Mouse (Mus musculus) liver, postnatal 0 days (tissue): ENCODE results near the gene Thumpd1. TPM values are rescaled to one million over a fixed set of nuclear protein-coding genes. Genes with fewer than 3 reads are reported as not detected.
A peak's percentile ranks its signal among the peaks of the same experiment; 100 is the strongest.
"Not testable (repeated sequence)": the region's sequence is repeated elsewhere in the genome, so short reads cannot be mapped to it uniquely, and the experiment has no call there.

Source experiments
- ATAC-seq: fragments of 200-750 bp; cut with Nextera tagmentation; 2 replicates; pipeline ENCODE4 v1.8.0; 2017; ENCODE audit warnings: mild to moderate bottlenecking, moderate library complexity
- DNase-seq: peaks from one replicate; pipeline ENCODE4 v3.0.0-alpha.2; 2016
- H3K27ac ChIP-seq: fragments of 300-500 bp; sonication (generic); 2 replicates; pipeline ENCODE4 v1.5.1; 2014; ENCODE audit warnings: antibody characterized with exemption, moderate library complexity, mild to moderate bottlenecking, low read depth
- H3K27me3 ChIP-seq: fragments of 300-500 bp; sonication (generic); 2 replicates; pipeline ENCODE4 v1.6.1; 2014; ENCODE audit warnings: low read length, control low read depth, mixed read lengths; ENCODE audit not compliant: insufficient read depth
- H3K36me3 ChIP-seq: fragments of 300-500 bp; sonication (generic); replicated peaks from 2 replicates; pipeline ENCODE4 v1.6.1; 2014; ENCODE audit warnings: mild to moderate bottlenecking, control low read depth, low read length, moderate library complexity, mixed read lengths; ENCODE audit not compliant: insufficient read depth
- H3K4me1 ChIP-seq: fragments of 300-500 bp; sonication (generic); 2 replicates; pipeline ENCODE4 v1.6.1; 2014; ENCODE audit warnings: antibody characterized with exemption, mild to moderate bottlenecking, control low read depth; ENCODE audit not compliant: insufficient read depth
- H3K4me2 ChIP-seq: fragments of 300-500 bp; sonication (generic); 2 replicates; pipeline ENCODE4 v1.6.1; 2014; ENCODE audit warnings: low read depth, mild to moderate bottlenecking, low read length, moderate library complexity, mixed read lengths
- H3K4me3 ChIP-seq: fragments of 300-500 bp; sonication (generic); 2 replicates; pipeline ENCODE4 v1.5.1; 2014; ENCODE audit warnings: low read depth, low read length
- H3K9ac ChIP-seq: fragments of 300-500 bp; sonication (generic); replicated peaks from 2 replicates; pipeline ENCODE4 v1.6.1; 2014; ENCODE audit warnings: mild to moderate bottlenecking, moderate library complexity
- H3K9me3 ChIP-seq: fragments of 300-500 bp; sonication (generic); 2 replicates; pipeline ENCODE4 v1.6.1; 2016; ENCODE audit warnings: mild to moderate bottlenecking, control low read depth, low read length, mixed read lengths
- CTCF ChIP-seq: sonication (generic); IDR thresholded peaks from 2 replicates; pipeline ENCODE4 v1.5.1; 2016; ENCODE audit warnings: antibody characterized with exemption, low read depth
- EP300 ChIP-seq: IDR thresholded peaks from 2 replicates; pipeline ENCODE4 v1.6.1; 2016; ENCODE audit warnings: antibody characterized with exemption, low read depth, mild to moderate bottlenecking
- WGBS: fragments of 180-500 bp; shearing (Covaris S2); extraction: QIAGEN DNeasy Blood & Tissue Kit; methylation state at CpG from one replicate; pipeline ENCODE4 v1.1.7; 2014; ENCODE audit not compliant: insufficient replicate concordance; 5-methylcytosine and 5-hydroxymethylcytosine counted together
- polyA plus RNA-seq: library from polyadenylated mRNA; unstranded; fragments of >200 nt; fragmentation: Nextera tagmentation; extraction: Ambion mirVana; gene quantifications from 2 replicates; pipeline ENCODE4 v1.2.1, GENCODE M21; 2015

The Thumpd1 gene
- polyA plus RNA-seq, 1 experiment from 2014 or later, result 19.3 TPM

DNA sequence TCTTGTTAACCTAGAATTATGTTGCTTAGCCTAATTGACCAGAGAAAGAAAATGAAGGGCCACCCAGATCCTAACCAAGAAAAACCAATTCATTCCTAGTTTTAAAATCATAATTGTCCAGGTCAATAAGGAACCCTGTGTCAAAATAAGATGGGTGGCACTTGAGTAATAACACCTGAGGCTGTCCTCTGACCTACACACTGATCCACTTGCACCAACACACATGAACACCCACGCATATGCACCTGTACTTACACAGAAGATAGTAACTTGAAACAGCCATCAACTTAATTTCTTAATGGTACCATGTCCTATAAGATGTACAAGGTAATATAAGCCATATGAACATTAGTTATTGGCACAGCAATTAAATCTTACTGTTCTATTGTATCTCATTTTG lies 33.1 kb upstream of the Thumpd1 start:
- no peak for ATAC-seq
- Histone ChIP-seq H3K27ac (no peak overlapping the region), H3K4me3 (no peak overlapping the region), H3K4me1 (peaks cover 5% of the 10 kb centered on the region; the same call in 1 of the 2 replicates), H3K4me2 (no peak overlapping the region), H3K9me3 (no peaks in the 10 kb centered on the region), H3K9ac (no peak overlapping the region), H3K27me3 (no peaks in the 10 kb centered on the region), H3K36me3 (no peaks in the 10 kb centered on the region)
- DNase-seq, result no peak
- no peak for TF ChIP-seq EP300
- no peak for TF ChIP-seq CTCF
- WGBS, result 89% methylated on average over 1 of the region's 1 CpGs

DNA sequence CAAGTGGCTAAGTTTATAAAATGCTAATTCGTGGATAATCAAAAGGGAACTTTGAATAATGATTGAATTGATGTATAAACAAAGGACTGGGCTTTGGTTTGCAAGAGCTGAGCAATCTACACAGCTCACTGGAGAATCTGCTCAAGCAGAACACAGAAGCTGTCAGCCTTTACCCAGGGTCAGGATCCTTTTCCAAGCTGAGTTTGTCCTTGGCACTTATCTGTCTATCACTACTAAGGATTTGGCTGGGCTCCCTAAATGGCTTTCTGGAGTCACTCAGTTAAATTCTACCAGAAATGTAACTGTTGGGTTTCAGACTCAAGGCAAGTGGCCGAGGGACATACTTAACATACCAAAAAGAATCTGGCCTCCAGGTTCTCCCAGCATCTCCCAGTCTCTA lies 29.3 kb upstream of the Thumpd1 start:
- Histone ChIP-seq H3K27me3 (no peaks in the 10 kb centered on the region), H3K27ac (peak overlapping the region; percentile 87), H3K9ac (no peak overlapping the region), H3K4me2 (no peak overlapping the region), H3K36me3 (no peaks in the 10 kb centered on the region), H3K4me1 (peaks cover 5% of the 10 kb centered on the region; the same call in 1 of the 2 replicates), H3K4me3 (no peak overlapping the region), H3K9me3 (no peaks in the 10 kb centered on the region)
- no peak for ATAC-seq
- TF ChIP-seq CTCF, result no peak
- TF ChIP-seq EP300, result no peak
- no peak for DNase-seq
- WGBS, result 58% methylated on average over 2 of the region's 2 CpGs

DNA sequence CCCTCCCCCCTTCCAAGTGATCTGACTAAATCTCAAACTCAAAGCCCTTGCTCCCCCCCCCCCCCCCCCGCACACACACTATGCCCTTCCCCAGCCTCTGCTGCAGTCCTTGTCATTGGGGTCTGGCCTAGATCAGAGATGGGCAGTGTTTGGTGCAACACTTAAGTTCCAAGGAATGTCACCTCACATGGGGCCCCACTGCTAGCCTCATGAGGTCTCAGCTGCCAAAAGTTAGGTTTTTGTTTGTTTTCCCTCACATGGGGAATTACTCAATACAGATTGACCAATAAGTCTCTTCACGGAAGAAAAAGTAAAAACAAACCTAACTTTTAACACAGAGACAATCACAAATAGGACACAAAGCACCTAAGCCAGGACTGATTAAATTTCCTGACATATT lies 28.2 kb upstream of the Thumpd1 start:
- H3K36me3 ChIP-seq, result no peaks in the 10 kb centered on the region
- H3K4me1 ChIP-seq, result peaks cover 7% of the 10 kb centered on the region; the same call in 1 of the 2 replicates
- DNase-seq, result peak; percentile 20
- TF ChIP-seq EP300, result peak; percentile 45; the same call in 1 of the 2 replicates
- TF ChIP-seq CTCF, result no peak
- peak overlapping the region; percentile 87 for H3K27ac ChIP-seq
- no peak overlapping the region for H3K4me3 ChIP-seq
- 38% methylated on average over 1 of the region's 2 CpGs for WGBS
- no peaks in the 10 kb centered on the region for H3K9me3 ChIP-seq
- H3K9ac ChIP-seq, result no peak overlapping the region
- ATAC-seq, result peak; percentile 76
- no peak overlapping the region for H3K4me2 ChIP-seq
- H3K27me3 ChIP-seq, result no peaks in the 10 kb centered on the region

DNA sequence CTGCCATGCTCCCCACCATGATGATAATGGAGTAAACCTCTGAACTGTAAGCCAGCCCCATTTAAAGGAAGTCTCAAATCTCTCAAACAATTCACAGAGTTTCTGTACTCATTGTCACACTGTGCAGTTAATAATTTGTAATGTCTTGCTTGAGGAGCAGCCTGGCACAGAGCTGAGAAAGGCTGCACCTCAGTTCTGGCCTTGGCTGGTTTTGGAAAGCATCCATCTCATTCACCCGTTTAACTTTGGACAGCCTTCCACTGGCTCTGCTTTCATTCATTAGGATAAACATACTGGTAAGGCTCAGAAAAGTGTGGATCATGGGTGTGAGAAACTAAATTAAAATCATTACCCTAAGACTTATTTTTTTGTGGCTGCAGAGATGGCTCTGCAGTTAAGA lies 25.3 kb upstream of the Thumpd1 start:
- TF ChIP-seq EP300, result no peak
- no peak for TF ChIP-seq CTCF
- Histone ChIP-seq H3K9ac (no peak overlapping the region), H3K27ac (no peak overlapping the region), H3K27me3 (no peaks in the 10 kb centered on the region), H3K36me3 (no peaks in the 10 kb centered on the region), H3K4me2 (no peak overlapping the region), H3K4me3 (no peak overlapping the region), H3K4me1 (peaks cover 7% of the 10 kb centered on the region; the same call in 1 of the 2 replicates), H3K9me3 (no peaks in the 10 kb centered on the region)
- ATAC-seq (no peak), DNase-seq (no peak)
- 76% methylated on average over 1 of the region's 1 CpGs for WGBS

DNA sequence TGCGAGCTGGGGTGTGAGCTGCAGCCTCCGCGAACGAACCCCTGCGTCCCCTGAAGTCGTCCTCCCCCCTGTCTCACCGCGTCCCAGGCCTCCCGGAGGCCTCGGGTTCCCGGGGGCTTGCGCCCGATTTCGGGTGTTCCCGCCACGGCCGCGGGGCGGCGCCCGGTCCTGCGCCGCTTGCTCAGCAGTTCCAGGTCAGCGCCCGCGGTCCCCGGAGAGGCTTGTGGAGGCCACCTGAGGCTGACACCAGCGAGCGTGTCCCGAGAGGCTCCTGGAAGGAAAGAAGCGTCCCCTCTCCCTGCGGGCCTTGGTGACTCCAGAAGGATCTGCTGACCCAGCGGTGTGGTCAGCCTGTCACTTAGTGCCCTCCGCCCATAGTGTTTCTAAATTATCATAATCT lies 23.7 kb upstream of the Thumpd1 start:
- Histone ChIP-seq H3K9ac (no peak overlapping the region), H3K4me1 (0 out of 2 replicates have a peak, but pooled peaks cover 2% of the 10 kb centered on the region), H3K27me3 (no peaks in the 10 kb centered on the region), H3K27ac (no peak overlapping the region), H3K4me3 (no peak overlapping the region), H3K36me3 (no peaks in the 10 kb centered on the region), H3K9me3 (no peaks in the 10 kb centered on the region), H3K4me2 (peak overlapping the region; percentile 4)
- 9% methylated on average over 34 of the region's 34 CpGs for WGBS
- peak; percentile 66 for DNase-seq
- TF ChIP-seq EP300 (no peak), CTCF (peak; percentile 64)
- peak; percentile 73 for ATAC-seq

DNA sequence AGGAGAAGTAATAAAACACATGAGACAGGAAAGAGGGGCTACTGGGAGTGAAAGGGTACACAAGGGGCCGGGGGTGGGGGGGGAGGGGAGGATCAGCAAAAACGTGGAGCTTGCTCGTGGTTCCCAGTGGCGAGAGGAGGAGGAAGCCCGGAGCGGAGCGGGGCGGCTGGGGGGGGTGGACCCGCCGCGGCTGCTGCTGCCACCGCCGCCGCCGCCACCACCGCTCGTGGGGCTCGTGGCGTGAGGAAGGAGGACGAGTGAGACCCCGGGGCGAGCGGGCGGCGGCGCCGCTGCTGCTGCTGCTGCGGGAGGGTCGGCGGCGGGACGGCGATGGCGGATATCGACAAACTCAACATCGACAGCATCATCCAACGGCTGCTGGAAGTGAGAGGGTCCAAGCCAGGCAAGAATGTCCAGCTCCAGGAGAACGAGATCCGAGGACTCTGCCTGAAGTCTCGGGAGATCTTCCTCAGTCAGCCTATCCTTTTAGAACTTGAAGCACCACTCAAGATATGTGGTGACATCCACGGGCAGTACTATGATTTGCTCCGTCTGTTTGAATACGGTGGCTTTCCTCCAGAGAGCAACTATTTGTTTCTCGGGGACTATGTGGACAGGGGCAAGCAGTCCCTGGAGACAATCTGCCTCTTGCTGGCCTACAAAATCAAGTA lies 19.3 kb upstream of the Thumpd1 start:
- not testable (repeated sequence) for H3K27ac ChIP-seq, H3K36me3 ChIP-seq, H3K9me3 ChIP-seq, DNase-seq, H3K27me3 ChIP-seq, H3K4me1 ChIP-seq, ATAC-seq, H3K4me3 ChIP-seq, H3K9ac ChIP-seq
- H3K4me2 ChIP-seq, result peak overlapping the region; percentile 52
- WGBS, result 6% methylated on average over 17 of the region's 44 CpGs
